Mouse (Mus musculus): ENCODE data around the gene Degs1.

DNA sequence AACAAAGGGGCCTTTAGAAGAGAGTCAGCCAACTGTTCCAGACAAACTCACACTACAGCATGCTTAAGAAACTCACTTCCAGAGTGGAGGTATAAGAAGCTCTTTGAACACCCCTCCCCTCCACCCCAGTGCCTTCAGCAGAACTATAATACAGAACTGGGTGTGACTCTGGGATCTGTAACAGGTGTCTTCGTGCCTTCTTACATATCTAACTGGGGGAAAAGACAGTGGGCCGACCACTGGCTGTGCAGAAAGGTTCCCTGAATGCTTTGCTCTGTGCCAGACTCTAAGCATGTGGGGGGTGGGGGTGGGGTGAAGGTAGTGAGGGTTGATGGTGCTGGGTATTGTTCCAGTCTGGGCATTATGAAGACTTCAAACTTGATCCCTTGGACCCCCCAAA is 6.0 kb upstream of the Degs1 start:
- TF ChIP-seq CTCF (IDR thresholded peaks at IDR 0.05; ENCODE audit: borderline replicate concordance, insufficient read depth, low read depth, low read length) (no peak), POLR2A (IDR thresholded peaks at IDR 0.05; ENCODE audit: borderline replicate concordance, insufficient read depth, low read length) (no peak)
